Mouse (Mus musculus) ES-CJ7 (cell line): ENCODE results near the gene Tep1.
"Not testable (repeated sequence)": the region's sequence is repeated elsewhere in the genome, so short reads cannot be mapped to it uniquely, and the experiment has no call there.

ENCODE experiments used
- DNase-seq: peaks from one replicate; pipeline ENCODE4 v3.0.0; 2011; ENCODE audit warnings: low read depth, low spot score

Gene Tep1

GRCm38 (mm10) chr14:50868656-50869055 lies 1.7 kb downstream of the Tep1 start:
- no peak for DNase-seq

- no peak for DNase-seq
Observed at GRCm38 (mm10) chr14:50868211-50868610, 2.1 kb downstream of the Tep1 start.

GRCm38 (mm10) chr14:50866966-50867365 lies 3.4 kb downstream of the Tep1 start:
- DNase-seq, result no peak

- DNase-seq, result not testable (repeated sequence)
Observed at GRCm38 (mm10) chr14:50865005-50865404, 5.4 kb downstream of the Tep1 start.

- DNase-seq, result no peak
Observed at GRCm38 (mm10) chr14:50862641-50863040, 7.7 kb downstream of the Tep1 start.

- DNase-seq, result no peak
Observed at GRCm38 (mm10) chr14:50855788-50856187, 14.6 kb downstream of the Tep1 start.

- DNase-seq, result peak; percentile 47
Observed at GRCm38 (mm10) chr14:50837236-50837635, 33.1 kb downstream of the Tep1 start.

GRCm38 (mm10) chr14:50834435-50834834 lies 35.9 kb downstream of the Tep1 start:
- no peak for DNase-seq

GRCm38 (mm10) chr14:50833964-50834363 lies 36.4 kb downstream of the Tep1 start:
- no peak for DNase-seq

- DNase-seq, result no peak
Observed at GRCm38 (mm10) chr14:50829878-50830277, 40.5 kb downstream of the Tep1 start.

- DNase-seq, result no peak
Observed at GRCm38 (mm10) chr14:50826579-50826978, 43.8 kb downstream of the Tep1 start.

- no peak for DNase-seq
Observed at GRCm38 (mm10) chr14:50824219-50824618, 46.1 kb downstream of the Tep1 start.

- no peak for DNase-seq
Observed at GRCm38 (mm10) chr14:50823240-50823639, 47.1 kb downstream of the Tep1 start.

GRCm38 (mm10) chr14:50813060-50813459 lies 57.3 kb downstream of the Tep1 start:
- DNase-seq, result no peak

GRCm38 (mm10) chr14:50807487-50808072 lies 62.8 kb downstream of the Tep1 start, which contains the start of the genes Ccnb1ip1 and Parp2:
TSS of gene Ccnb1ip1 (minus strand) at chr14:50807732.
TSS of gene Parp2 (plus strand) at chr14:50807841.
- DNase-seq, result peak; percentile 96

- DNase-seq, result not testable (repeated sequence)
Observed at GRCm38 (mm10) chr14:50806469-50806868, 63.9 kb downstream of the Tep1 start.

- no peak for DNase-seq
Observed at GRCm38 (mm10) chr14:50804683-50805082, 65.7 kb downstream of the Tep1 start.

GRCm38 (mm10) chr14:50802843-50803562 lies 67.4 kb downstream of the Tep1 start:
- peak; percentile 75 for DNase-seq

- peak; percentile 54 for DNase-seq
Observed at GRCm38 (mm10) chr14:50802441-50802840, 67.9 kb downstream of the Tep1 start.

GRCm38 (mm10) chr14:50799502-50800259 lies 70.7 kb downstream of the Tep1 start:
- DNase-seq, result peak; percentile 70

GRCm38 (mm10) chr14:50798512-50798911 lies 71.8 kb downstream of the Tep1 start:
- DNase-seq, result peak; percentile 76

GRCm38 (mm10) chr14:50796464-50796863 lies 73.9 kb downstream of the Tep1 start:
- no peak for DNase-seq
